Mouse (Mus musculus): Measurements from ENCODE around the gene Usp6nl. TPM values are rescaled to one million over a fixed set of nuclear protein-coding genes. Genes with fewer than 3 reads are reported as not detected.

Usp6nl gene
- polyA plus RNA-seq, 1 experiment from 2014 or later, result 8.6 TPM

DNA sequence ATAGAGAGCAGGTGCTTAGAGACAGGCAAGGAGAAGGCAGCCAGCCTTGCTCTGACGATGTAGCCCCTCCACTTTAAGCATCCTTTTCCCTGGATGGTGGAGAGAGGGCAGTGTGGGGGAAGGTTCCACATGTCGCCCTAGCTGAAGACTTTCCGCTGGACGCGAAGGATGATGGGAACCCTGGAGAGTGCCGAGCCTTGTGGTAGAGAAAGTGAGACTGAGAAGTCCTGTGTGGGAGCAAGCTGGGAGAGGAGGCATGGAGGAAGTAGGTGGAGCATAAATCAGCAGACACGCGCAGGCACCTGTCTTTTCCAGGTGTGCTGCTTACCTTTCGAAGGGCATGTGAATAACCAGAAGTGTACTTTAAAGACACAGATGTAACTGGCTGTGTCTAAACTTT lies 57.9 kb downstream of the Usp6nl start:
- Histone ChIP-seq H3K27ac (no peak overlapping the region), H3K9ac (no peak overlapping the region), H3K9me3 (no peaks in the 10 kb centered on the region), H3K4me1 (peaks cover 14% of the 10 kb centered on the region), H3K4me2 (replicated peaks) (no peak overlapping the region), H3K4me3 (no peak overlapping the region), H3K36me3 (no peaks in the 10 kb centered on the region), H3K27me3 (no peaks in the 10 kb centered on the region)
- ATAC-seq (ENCODE audit: low FRiP score, low read depth), result no peak
- WGBS, result 72% methylated on average over 9 of the region's 9 CpGs

DNA sequence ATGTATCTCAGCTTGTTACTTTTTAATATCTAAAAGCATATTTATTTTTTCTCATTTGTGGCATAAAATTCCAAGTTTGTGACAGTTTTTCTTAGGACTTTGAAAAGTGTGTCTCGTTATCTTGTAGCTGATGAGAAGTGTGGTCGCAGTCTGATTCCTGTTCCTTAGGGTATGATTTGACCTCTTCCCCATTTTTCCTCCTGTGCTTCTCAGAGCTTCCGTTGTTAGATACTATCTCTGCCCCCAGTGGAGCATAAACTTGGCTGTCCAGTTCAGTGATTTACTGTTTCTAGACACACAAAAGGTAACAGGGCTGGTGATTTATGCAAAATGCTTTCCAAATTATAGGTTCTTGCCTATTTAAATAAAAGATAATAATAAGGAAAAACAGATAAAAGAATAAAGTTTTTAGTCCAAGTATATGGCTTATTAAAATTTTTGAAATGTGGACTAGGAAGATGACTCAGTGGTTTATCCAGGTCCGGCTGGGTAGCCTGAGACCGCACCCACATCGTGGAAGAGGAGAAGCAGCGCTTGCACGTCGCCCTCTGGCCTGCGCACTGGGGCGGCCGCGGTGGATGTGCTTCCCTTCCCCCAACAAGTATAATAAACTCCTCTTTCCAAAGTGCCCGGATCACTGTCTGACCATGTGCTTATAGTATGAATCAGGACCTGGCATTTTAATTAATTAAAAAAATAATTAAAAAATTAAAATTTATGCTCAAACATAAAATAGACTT lies 62.1 kb downstream of the Usp6nl start:
- Histone ChIP-seq H3K4me1 (peaks cover 18% of the 10 kb centered on the region; the same call in 1 of the 2 replicates), H3K9me3 (no peaks in the 10 kb centered on the region), H3K9ac (no peak overlapping the region), H3K27ac (no peak overlapping the region), H3K4me3 (no peak overlapping the region), H3K27me3 (no peaks in the 10 kb centered on the region), H3K36me3 (no peaks in the 10 kb centered on the region), H3K4me2 (replicated peaks) (no peak overlapping the region)
- no peak for ATAC-seq (ENCODE audit: low FRiP score, low read depth)
- WGBS, result 85% methylated on average over 14 of the region's 14 CpGs

DNA sequence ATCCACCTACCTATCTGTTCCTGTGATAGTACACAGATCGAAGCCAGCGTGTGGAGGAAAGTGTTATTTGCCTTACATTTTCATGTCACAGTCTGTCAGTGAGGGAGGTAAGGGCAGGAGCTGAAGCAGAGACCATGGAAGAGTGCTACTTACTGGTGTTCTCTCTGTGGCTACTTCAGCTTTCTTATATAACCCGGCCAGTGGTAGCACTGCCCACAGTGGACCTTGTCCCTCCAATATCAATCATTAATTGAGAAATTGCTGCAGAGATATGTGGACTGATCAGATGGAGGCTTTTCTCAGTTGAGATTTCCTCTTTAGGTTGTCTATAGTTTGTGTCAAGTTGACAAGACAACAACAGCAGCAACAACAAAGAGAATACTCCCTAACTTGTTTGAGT lies 66.7 kb downstream of the Usp6nl start:
- Histone ChIP-seq H3K9ac (no peak overlapping the region), H3K9me3 (no peaks in the 10 kb centered on the region), H3K4me2 (replicated peaks) (no peak overlapping the region), H3K4me3 (no peak overlapping the region), H3K27ac (no peak overlapping the region), H3K36me3 (peaks cover 13% of the 10 kb centered on the region), H3K27me3 (no peaks in the 10 kb centered on the region), H3K4me1 (peaks cover 12% of the 10 kb centered on the region; the same call in 1 of the 2 replicates)
- 92% methylated on average over 3 of the region's 3 CpGs for WGBS
- no peak for ATAC-seq (ENCODE audit: low FRiP score, low read depth)

DNA sequence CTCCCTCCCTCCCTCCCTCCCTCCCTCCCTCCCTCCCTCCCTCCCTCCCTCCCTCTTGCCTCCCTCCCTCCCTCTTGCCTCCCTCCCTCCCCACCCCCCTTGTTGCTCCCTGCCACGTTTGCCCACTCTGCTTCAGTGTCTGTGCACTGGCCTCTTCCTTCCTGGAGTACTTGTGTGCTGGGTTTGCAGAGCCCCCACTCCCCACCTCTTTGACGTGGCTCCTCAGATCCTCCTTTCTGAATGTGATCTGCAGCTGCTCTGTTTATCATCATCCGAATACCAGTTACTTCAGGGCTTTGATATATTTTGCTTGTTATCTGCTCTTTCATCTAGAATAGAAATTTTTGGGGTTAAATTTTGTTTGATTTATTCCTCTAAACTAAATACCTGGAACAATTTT lies 68.8 kb downstream of the Usp6nl start:
- 50% methylated on average over 3 of the region's 3 CpGs for WGBS
- Histone ChIP-seq H3K27ac (no peak overlapping the region), H3K27me3 (no peaks in the 10 kb centered on the region), H3K36me3 (peaks cover 13% of the 10 kb centered on the region), H3K4me3 (no peak overlapping the region), H3K9ac (no peak overlapping the region), H3K4me2 (replicated peaks) (no peak overlapping the region), H3K9me3 (no peaks in the 10 kb centered on the region), H3K4me1 (peaks cover 12% of the 10 kb centered on the region; the same call in 1 of the 2 replicates)
- no peak for ATAC-seq (ENCODE audit: low FRiP score, low read depth)

DNA sequence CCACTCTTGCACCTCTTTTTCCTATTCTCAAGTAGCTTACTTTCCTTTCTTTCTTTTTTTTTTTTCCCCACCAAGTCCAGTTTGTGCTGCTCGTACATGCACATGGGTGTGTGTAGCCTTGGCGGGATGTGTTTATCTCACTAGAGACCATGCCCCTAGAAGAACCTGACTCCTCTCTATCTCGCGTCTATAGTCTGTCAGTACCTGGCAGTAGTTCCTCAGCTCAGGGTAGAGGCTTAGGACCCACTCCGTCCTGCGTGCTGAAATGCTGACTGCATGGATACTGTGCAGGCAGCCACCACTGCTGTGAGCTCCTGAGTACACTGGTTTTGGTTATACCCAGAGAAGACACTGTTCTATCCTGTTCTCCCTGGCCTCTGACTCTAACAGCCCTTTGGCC lies 69.5 kb downstream of the Usp6nl start:
- no peak overlapping the region for H3K9ac ChIP-seq
- WGBS, result 90% methylated on average over 6 of the region's 6 CpGs
- H3K4me2 ChIP-seq (replicated peaks), result no peak overlapping the region
- no peaks in the 10 kb centered on the region for H3K9me3 ChIP-seq
- H3K27me3 ChIP-seq, result no peaks in the 10 kb centered on the region
- H3K36me3 ChIP-seq, result peaks cover 13% of the 10 kb centered on the region
- H3K4me3 ChIP-seq, result no peak overlapping the region
- no peak overlapping the region for H3K27ac ChIP-seq
- ATAC-seq (ENCODE audit: low FRiP score, low read depth), result no peak
- peaks cover 12% of the 10 kb centered on the region; the same call in 1 of the 2 replicates for H3K4me1 ChIP-seq

DNA sequence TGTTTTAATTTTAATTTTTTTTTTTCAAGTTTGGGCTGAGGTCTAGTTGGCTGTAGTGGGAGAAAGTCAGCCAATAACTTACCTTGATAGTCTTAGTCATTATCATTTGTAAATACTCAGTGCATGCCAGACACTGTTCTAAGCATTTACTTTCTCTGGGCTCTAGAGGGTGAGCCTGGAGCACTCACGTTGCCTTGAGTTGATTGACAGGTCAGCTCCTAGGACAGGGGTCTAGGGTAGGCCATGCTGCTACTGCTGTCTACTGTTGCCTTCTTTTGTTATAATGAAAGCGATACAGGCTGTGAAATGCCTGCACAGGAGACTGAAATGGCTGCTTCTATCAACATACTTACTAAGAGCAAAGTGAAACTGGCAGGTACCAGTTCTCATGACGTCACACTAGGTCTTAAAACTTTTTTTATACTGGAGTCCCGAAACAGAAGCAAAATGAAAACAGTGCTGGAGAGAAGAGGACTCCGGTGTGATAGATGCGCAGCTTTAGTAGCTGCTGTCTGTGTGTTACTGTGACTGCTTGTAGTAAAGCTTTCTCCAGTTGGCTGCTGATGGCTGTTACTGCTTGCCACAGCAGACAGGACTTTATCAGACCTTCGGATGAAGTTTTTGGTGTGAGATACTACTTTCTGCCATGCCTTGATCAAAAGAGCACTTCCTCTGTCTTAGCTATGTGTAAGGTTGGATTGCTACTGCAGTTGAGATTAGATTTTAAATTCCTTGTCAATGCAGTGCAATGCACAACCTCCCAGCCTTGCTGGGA lies 73.6 kb downstream of the Usp6nl start:
- Histone ChIP-seq H3K4me2 (replicated peaks) (no peak overlapping the region), H3K27me3 (no peaks in the 10 kb centered on the region), H3K9ac (no peak overlapping the region), H3K27ac (no peak overlapping the region), H3K36me3 (peaks cover 16% of the 10 kb centered on the region), H3K4me1 (no peaks in the 10 kb centered on the region), H3K4me3 (no peak overlapping the region), H3K9me3 (no peaks in the 10 kb centered on the region)
- ATAC-seq (ENCODE audit: low FRiP score, low read depth), result no peak
- 81% methylated on average over 7 of the region's 7 CpGs for WGBS

DNA sequence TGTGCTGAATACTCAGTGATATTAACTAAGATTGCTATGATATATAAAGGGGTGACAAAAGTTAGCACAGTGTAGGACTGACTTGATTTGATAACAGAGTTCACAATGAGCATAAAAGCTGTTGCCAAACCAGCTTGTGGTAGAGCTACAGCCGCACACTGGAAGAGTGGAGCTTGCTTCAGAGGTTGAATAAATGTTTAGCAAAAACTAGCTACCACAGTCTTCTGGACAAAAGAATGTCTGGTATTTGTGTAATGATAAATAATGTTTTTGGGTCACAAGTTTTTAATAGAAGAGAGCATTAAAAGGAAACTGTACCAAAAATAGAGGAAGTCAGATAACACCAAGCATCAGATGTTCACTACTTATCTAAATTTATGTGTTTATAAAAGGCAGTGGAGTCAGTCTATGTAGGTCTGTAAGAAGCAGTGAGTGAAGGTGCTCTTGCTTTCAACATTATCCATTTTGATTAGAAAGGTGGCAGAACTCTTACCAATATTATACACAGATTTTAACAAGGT lies 74.2 kb downstream of the Usp6nl start:
- H3K27ac ChIP-seq, result no peak overlapping the region
- no peaks in the 10 kb centered on the region for H3K27me3 ChIP-seq
- no peaks in the 10 kb centered on the region for H3K4me1 ChIP-seq
- WGBS, result 90% methylated on average over 1 of the region's 1 CpGs
- ATAC-seq (ENCODE audit: low FRiP score, low read depth), result no peak
- H3K36me3 ChIP-seq, result peaks cover 16% of the 10 kb centered on the region
- H3K9ac ChIP-seq, result no peak overlapping the region
- no peak overlapping the region for H3K4me2 ChIP-seq (replicated peaks)
- H3K4me3 ChIP-seq, result no peak overlapping the region
- H3K9me3 ChIP-seq, result no peaks in the 10 kb centered on the region

DNA sequence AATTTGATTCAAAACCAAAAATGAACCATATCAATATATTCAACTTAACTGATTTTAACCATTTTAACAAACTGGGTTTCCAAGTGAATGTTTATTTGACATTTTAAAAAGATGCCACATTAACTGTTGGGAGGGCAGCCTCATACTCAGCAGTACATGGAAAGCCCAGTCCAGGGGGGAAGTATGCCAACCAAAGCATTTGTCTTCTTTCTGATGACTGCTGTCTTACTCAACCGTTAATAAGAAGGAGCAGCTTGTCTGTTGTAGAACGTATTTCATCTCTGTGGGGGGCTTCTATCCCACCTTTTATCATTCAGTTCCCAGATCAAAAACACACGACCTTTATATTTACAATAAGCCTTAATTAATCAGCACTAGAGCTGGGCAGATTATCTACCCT lies 74.7 kb downstream of the Usp6nl start:
- ATAC-seq (ENCODE audit: low FRiP score, low read depth), result no peak
- Histone ChIP-seq H3K27me3 (no peaks in the 10 kb centered on the region), H3K4me2 (replicated peaks) (no peak overlapping the region), H3K27ac (no peak overlapping the region), H3K9me3 (no peaks in the 10 kb centered on the region), H3K36me3 (peaks cover 13% of the 10 kb centered on the region), H3K9ac (no peak overlapping the region), H3K4me1 (no peaks in the 10 kb centered on the region), H3K4me3 (no peak overlapping the region)
- WGBS, result 52% methylated on average over 3 of the region's 3 CpGs

DNA sequence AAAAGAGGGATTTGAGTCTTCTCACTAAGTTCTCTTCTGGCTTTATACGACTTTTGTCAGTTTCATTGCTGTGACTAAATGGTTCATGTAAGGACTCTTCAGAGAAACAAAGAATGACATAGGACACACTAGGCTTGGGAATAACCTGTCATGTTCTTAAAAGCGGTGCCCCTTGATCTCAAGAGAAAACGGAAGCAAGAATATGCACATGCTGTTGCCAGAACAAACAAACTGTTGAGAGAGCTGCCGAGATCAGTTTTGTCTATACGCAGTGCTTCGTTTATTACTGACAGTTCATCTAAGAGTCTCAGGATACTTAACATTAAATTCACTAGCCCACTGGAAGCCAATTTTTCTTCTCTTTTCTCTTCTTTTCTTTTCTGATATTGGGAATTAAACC lies 76.4 kb downstream of the Usp6nl start:
- Histone ChIP-seq H3K4me1 (peaks cover 5% of the 10 kb centered on the region; the same call in 1 of the 2 replicates), H3K36me3 (peaks cover 6% of the 10 kb centered on the region; the same call in 1 of the 2 replicates), H3K4me3 (no peak overlapping the region), H3K9ac (no peak overlapping the region), H3K27ac (no peak overlapping the region), H3K27me3 (no peaks in the 10 kb centered on the region), H3K4me2 (replicated peaks) (no peak overlapping the region), H3K9me3 (no peaks in the 10 kb centered on the region)
- ATAC-seq (ENCODE audit: low FRiP score, low read depth), result no peak
- WGBS, result 89% methylated on average over 6 of the region's 6 CpGs

DNA sequence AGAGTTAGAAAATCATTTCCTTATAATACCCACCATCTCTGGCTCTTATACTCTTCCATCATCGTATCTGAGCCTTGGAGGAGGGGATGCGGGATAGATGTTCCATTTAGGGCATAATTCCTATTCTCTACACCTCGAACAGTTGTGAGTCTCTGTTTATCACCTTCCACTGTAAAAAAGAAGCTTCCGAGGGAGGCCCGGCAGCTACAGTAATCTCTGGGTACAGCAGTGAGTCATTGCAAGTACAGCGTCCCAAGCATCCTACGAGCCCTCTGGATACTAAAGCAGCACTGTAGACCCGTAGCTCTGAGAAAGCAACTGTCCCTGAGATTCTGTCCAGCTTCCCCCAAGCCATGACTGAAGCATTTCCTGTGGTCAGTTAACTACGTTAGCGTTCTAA lies 78.6 kb downstream of the Usp6nl start:
- Histone ChIP-seq H3K9ac (no peak overlapping the region), H3K9me3 (no peaks in the 10 kb centered on the region), H3K4me2 (replicated peaks) (no peak overlapping the region), H3K36me3 (0 out of 2 replicates have a peak, but pooled peaks cover 4% of the 10 kb centered on the region), H3K27ac (no peak overlapping the region), H3K4me3 (no peak overlapping the region), H3K27me3 (no peaks in the 10 kb centered on the region), H3K4me1 (peaks cover 5% of the 10 kb centered on the region; the same call in 1 of the 2 replicates)
- 84% methylated on average over 10 of the region's 10 CpGs for WGBS
- ATAC-seq (ENCODE audit: low FRiP score, low read depth), result no peak

DNA sequence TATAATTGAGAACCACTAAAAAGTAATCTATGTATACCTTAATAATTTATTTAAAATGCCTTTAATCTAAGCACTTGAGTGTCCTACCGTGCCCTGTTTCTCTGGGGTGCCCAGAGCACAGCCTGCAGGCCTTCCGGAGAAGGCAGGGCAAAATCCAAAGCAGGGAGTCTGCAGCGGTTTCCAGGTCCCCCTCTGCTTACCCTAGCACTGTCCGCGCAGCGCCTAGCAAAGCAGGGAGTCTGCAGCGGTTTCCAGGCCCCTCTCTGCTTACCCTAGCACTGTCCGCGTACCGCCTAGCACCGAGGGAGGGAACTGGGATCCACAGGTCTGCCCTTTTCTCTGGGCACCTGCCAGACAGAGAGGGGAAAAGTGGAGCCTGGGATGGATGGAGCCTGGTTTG lies 80.9 kb downstream of the Usp6nl start:
- no peak overlapping the region; the same call in 1 of the 2 replicates for H3K27ac ChIP-seq
- no peak overlapping the region for H3K9ac ChIP-seq
- peak; percentile 17; the same call in 1 of the 2 replicates for ATAC-seq (ENCODE audit: low FRiP score, low read depth)
- no peaks in the 10 kb centered on the region for H3K27me3 ChIP-seq
- peaks cover 9% of the 10 kb centered on the region; the same call in 1 of the 2 replicates for H3K4me1 ChIP-seq
- H3K9me3 ChIP-seq, result no peaks in the 10 kb centered on the region
- 8% methylated on average over 11 of the region's 11 CpGs for WGBS
- H3K36me3 ChIP-seq, result 0 out of 2 replicates have a peak, but pooled peaks cover 4% of the 10 kb centered on the region
- no peak overlapping the region for H3K4me2 ChIP-seq (replicated peaks)
- no peak overlapping the region for H3K4me3 ChIP-seq

DNA sequence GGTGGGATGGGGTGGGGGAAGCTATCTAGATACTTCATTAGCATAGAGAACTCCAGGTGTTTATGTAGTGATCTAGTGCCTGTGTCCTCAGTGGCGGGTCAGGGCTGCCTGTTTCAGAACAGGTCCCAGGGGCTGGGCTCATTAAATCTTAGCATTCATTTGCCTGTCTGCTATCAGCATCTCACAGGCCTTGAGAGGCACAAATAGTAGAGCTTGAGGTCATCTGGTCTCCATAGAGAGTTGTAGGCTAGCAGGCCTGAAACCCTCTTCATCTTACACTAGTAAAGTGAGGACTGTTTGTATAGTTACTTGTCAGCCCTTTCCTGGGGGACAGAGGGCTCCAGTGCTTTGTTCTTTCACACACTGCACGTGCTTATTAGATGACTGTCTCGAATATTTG lies 81.5 kb downstream of the Usp6nl start:
- Histone ChIP-seq H3K9ac (no peak overlapping the region), H3K4me3 (no peak overlapping the region), H3K27me3 (no peaks in the 10 kb centered on the region), H3K36me3 (peaks cover 4% of the 10 kb centered on the region; the same call in 1 of the 2 replicates), H3K4me2 (replicated peaks) (no peak overlapping the region), H3K4me1 (peaks cover 10% of the 10 kb centered on the region; the same call in 1 of the 2 replicates), H3K27ac (no peak overlapping the region), H3K9me3 (no peaks in the 10 kb centered on the region)
- no peak for ATAC-seq (ENCODE audit: low FRiP score, low read depth)
- 56% methylated on average over 3 of the region's 3 CpGs for WGBS

Measured in limb, embryonic 13.5 days (tissue).